Mouse (Mus musculus) heart, postnatal 10 days (tissue): ENCODE results near the gene Klhl21. TPM values are rescaled to one million over a fixed set of nuclear protein-coding genes. Genes with fewer than 3 reads are reported as not detected.

ENCODE experiments used
- DNase-seq, 2 experiments: peaks; one replicate each; pipeline ENCODE4 v3.0.0; 2021
- intact Hi-C: fragments of 180-260 bp; cut with DNase I; formaldehyde crosslinking; loops from one replicate; pipeline ENCODE4 v1.15.1; 2025
- total RNA-seq, 2 experiments: library from RNA; stranded (reverse); gene quantifications; 2 replicates each; pipeline ENCODE4 v1.2.3; 2021

Gene Klhl21
- total RNA-seq, 2 experiments from 2014 or later = 43.5 to 49.4 TPM

- intact Hi-C loops = no loop called here
Observed at GRCm38 (mm10) chr4:151995371-151996172, 13.0 kb upstream of the Klhl21 start.

GRCm38 (mm10) chr4:151996173-151996950, 12.2 kb upstream of the Klhl21 start, which contains the start of gene Phf13:
TSS of gene Phf13 (minus strand) at chr4:151996258.
- peak; percentile 99 to 100 for DNase-seq
- intact Hi-C loops = no loop called here

More at GRCm38 (mm10) chr4:151995371-151996172, 13.0 kb upstream of the Klhl21 start:
- DNase-seq = no peak

GRCm38 (mm10) chr4:151996951-151997222, 11.7 kb upstream of the Klhl21 start:
- no peak for DNase-seq
- intact Hi-C loops = no loop called here

GRCm38 (mm10) chr4:151997701-151998100, 10.9 kb upstream of the Klhl21 start:
- intact Hi-C loops = no loop called here
- DNase-seq = no peak

GRCm38 (mm10) chr4:151999481-151999880, 9.1 kb upstream of the Klhl21 start:
- DNase-seq = no peak

GRCm38 (mm10) chr4:152000906-152001305, 7.7 kb upstream of the Klhl21 start:
- no peak for DNase-seq
- intact Hi-C loops = no loop called here

More at GRCm38 (mm10) chr4:151999481-151999880, 9.1 kb upstream of the Klhl21 start:
- intact Hi-C loops = no loop called here

GRCm38 (mm10) chr4:152001335-152001734, 7.3 kb upstream of the Klhl21 start:
- intact Hi-C loops = no loop called here
- no peak for DNase-seq

- intact Hi-C loops = no loop called here
- DNase-seq = no peak
Observed at GRCm38 (mm10) chr4:152002063-152002462, 6.5 kb upstream of the Klhl21 start.

- intact Hi-C loops = no loop called here
- no peak for DNase-seq
Observed at GRCm38 (mm10) chr4:152006137-152006536, 2.5 kb upstream of the Klhl21 start.

GRCm38 (mm10) chr4:152006812-152007211, 1.8 kb upstream of the Klhl21 start:
- DNase-seq = no peak
- intact Hi-C loops = no loop called here

- peak; percentile 72 for DNase-seq
- intact Hi-C loops = no loop called here
Observed at GRCm38 (mm10) chr4:152007481-152008147, 989 bp upstream of the Klhl21 start.

- peak in 1 of 2 experiments; percentile 59 for DNase-seq
- intact Hi-C loops = no loop called here
Observed at GRCm38 (mm10) chr4:152008148-152008500, 479 bp upstream of the Klhl21 start.

GRCm38 (mm10) chr4:152009076-152010051, 761 bp downstream of the Klhl21 start:
- intact Hi-C loops = loop anchor here (2.0 kb wide), 1 partner anchor 17 kb away; the partner anchor contains the start of gene Zbtb48

GRCm38 (mm10) chr4:152010091-152010706, 1.6 kb downstream of the Klhl21 start:
- intact Hi-C loops = loop anchor here (2.0 kb wide), 1 partner anchor 17 kb away; the partner anchor contains the start of gene Zbtb48
- DNase-seq = peak; percentile 53 to 60

More at GRCm38 (mm10) chr4:152009076-152010051, 761 bp downstream of the Klhl21 start:
- DNase-seq = peak in 1 of 2 experiments; percentile 81

- peak; percentile 50 to 67 for DNase-seq
- intact Hi-C loops = loop anchor here (2.0 kb wide), 1 partner anchor 16 kb away; the partner anchor contains the start of gene Zbtb48
Observed at GRCm38 (mm10) chr4:152010707-152011134, 2.1 kb downstream of the Klhl21 start.

GRCm38 (mm10) chr4:152011171-152011760, 2.7 kb downstream of the Klhl21 start:
- DNase-seq = no peak
- intact Hi-C loops = loop anchor here (2.0 kb wide), 1 partner anchor 16 kb away; the partner anchor contains the start of gene Zbtb48

- no peak for DNase-seq
- intact Hi-C loops = no loop called here
Observed at GRCm38 (mm10) chr4:152012109-152012508, 3.5 kb downstream of the Klhl21 start.

GRCm38 (mm10) chr4:152013036-152013813, 4.6 kb downstream of the Klhl21 start:
- intact Hi-C loops = no loop called here
- peak; percentile 69 to 75 for DNase-seq
